Mouse (Mus musculus) kidney, embryonic 15.5 days (tissue): ENCODE measurements around the gene Faap20. TPM values are rescaled to one million over a fixed set of nuclear protein-coding genes. Genes with fewer than 3 reads are reported as not detected.

Source experiments
- ATAC-seq: fragments of 200-750 bp; cut with Nextera tagmentation; replicated peaks from 2 replicates; pipeline ENCODE4 v1.8.0; 2017; ENCODE audit warnings: moderate TSS enrichment; ENCODE audit not compliant: low FRiP score
- H3K27ac ChIP-seq: fragments of 300-500 bp; sonication (generic); 2 replicates; pipeline ENCODE4 v1.5.1; 2015; ENCODE audit warnings: mild to moderate bottlenecking, inconsistent platforms
- H3K27me3 ChIP-seq: fragments of 300-500 bp; sonication (generic); 2 replicates; pipeline ENCODE4 v1.6.1; 2015; ENCODE audit warnings: inconsistent platforms
- H3K36me3 ChIP-seq: fragments of 300-500 bp; sonication (generic); 2 replicates; pipeline ENCODE4 v1.6.1; 2015; ENCODE audit warnings: inconsistent platforms
- H3K4me1 ChIP-seq: fragments of 300-500 bp; sonication (generic); 2 replicates; pipeline ENCODE4 v1.6.1; 2015; ENCODE audit warnings: inconsistent platforms
- H3K4me2 ChIP-seq: fragments of 300-500 bp; sonication (generic); 2 replicates; pipeline ENCODE4 v1.6.1; 2015; ENCODE audit warnings: moderate library complexity, mild to moderate bottlenecking, inconsistent platforms
- H3K4me3 ChIP-seq: fragments of 300-500 bp; sonication (generic); replicated peaks from 2 replicates; pipeline ENCODE4 v1.5.1; 2015; ENCODE audit warnings: mild to moderate bottlenecking, inconsistent platforms
- H3K9ac ChIP-seq: fragments of 300-500 bp; sonication (generic); 2 replicates; pipeline ENCODE4 v1.6.1; 2015; ENCODE audit warnings: mild to moderate bottlenecking, inconsistent platforms
- H3K9me3 ChIP-seq: fragments of 300-500 bp; sonication (generic); replicated peaks from 2 replicates; pipeline ENCODE4 v1.6.1; 2016; ENCODE audit warnings: inconsistent platforms
- WGBS: fragments of 180-500 bp; shearing (Covaris S2); methylation state at CpG from one replicate; pipeline ENCODE4 v1.1.7; 2015; ENCODE audit warnings: mixed read lengths; 5-methylcytosine and 5-hydroxymethylcytosine counted together
- polyA plus RNA-seq: library from polyadenylated mRNA; unstranded; fragments of >200 nt; fragmentation: Nextera tagmentation; extraction: Ambion mirVana; gene quantifications from 2 replicates; pipeline ENCODE4 v1.2.1, GENCODE M21; 2015

Gene Faap20
- polyA plus RNA-seq, 1 experiment from 2014 or later, result 68.8 TPM

GRCm38 (mm10) chr4:155214793-155215192 is 34.8 kb upstream of the Faap20 start:
- Histone ChIP-seq H3K9ac (no peak overlapping the region), H3K4me3 (no peak overlapping the region), H3K9me3 (no peaks in the 10 kb centered on the region), H3K27me3 (no peaks in the 10 kb centered on the region), H3K4me1 (peaks cover 88% of the 10 kb centered on the region), H3K27ac (no peak overlapping the region), H3K36me3 (peaks cover 15% of the 10 kb centered on the region), H3K4me2 (no peak overlapping the region)
- no peak for ATAC-seq
- WGBS, result 70% methylated on average over 10 of the region's 10 CpGs

GRCm38 (mm10) chr4:155215203-155215602 is 34.4 kb upstream of the Faap20 start:
- Histone ChIP-seq H3K9ac (no peak overlapping the region), H3K4me1 (peaks cover 88% of the 10 kb centered on the region), H3K9me3 (no peaks in the 10 kb centered on the region), H3K27me3 (no peaks in the 10 kb centered on the region), H3K4me3 (no peak overlapping the region), H3K4me2 (peak overlapping the region; percentile 22), H3K36me3 (peaks cover 14% of the 10 kb centered on the region), H3K27ac (peak overlapping the region; percentile 46; the same call in 1 of the 2 replicates)
- no peak for ATAC-seq
- 46% methylated on average over 9 of the region's 9 CpGs for WGBS

- Histone ChIP-seq H3K36me3 (peaks cover 6% of the 10 kb centered on the region), H3K27ac (peak overlapping the region; percentile 46), H3K4me2 (peak overlapping the region; percentile 22), H3K9me3 (no peaks in the 10 kb centered on the region), H3K4me1 (peaks cover 94% of the 10 kb centered on the region), H3K9ac (no peak overlapping the region), H3K4me3 (no peak overlapping the region), H3K27me3 (no peaks in the 10 kb centered on the region)
- ATAC-seq, result no peak
- WGBS, result 49% methylated on average over 12 of the region's 12 CpGs
Observed at GRCm38 (mm10) chr4:155215773-155216630, 33.6 kb upstream of the Faap20 start.

- Histone ChIP-seq H3K9me3 (no peaks in the 10 kb centered on the region), H3K4me3 (0 out of 2 replicates have a peak overlapping the region, but pooled peaks have one; percentile 1), H3K36me3 (no peaks in the 10 kb centered on the region), H3K27ac (no peak overlapping the region), H3K9ac (0 out of 2 replicates have a peak overlapping the region, but pooled peaks have one; percentile 6), H3K27me3 (no peaks in the 10 kb centered on the region), H3K4me1 (peaks cover 94% of the 10 kb centered on the region), H3K4me2 (peak overlapping the region; percentile 94)
- 31% methylated on average over 12 of the region's 12 CpGs for WGBS
- 0 out of 2 replicates have a peak, but pooled peaks have one; percentile 22 for ATAC-seq
Observed at GRCm38 (mm10) chr4:155217241-155218103, 32.1 kb upstream of the Faap20 start.

- no peak overlapping the region for H3K27ac ChIP-seq
- peak overlapping the region; percentile 83 for H3K4me3 ChIP-seq
- no peak for ATAC-seq
- H3K27me3 ChIP-seq, result no peaks in the 10 kb centered on the region
- peak overlapping the region; percentile 94 for H3K4me2 ChIP-seq
- H3K9ac ChIP-seq, result peak overlapping the region; percentile 7; the same call in 1 of the 2 replicates
- no peaks in the 10 kb centered on the region for H3K36me3 ChIP-seq
- 63% methylated on average over 9 of the region's 9 CpGs for WGBS
- no peaks in the 10 kb centered on the region for H3K9me3 ChIP-seq
- peaks cover 86% of the 10 kb centered on the region for H3K4me1 ChIP-seq
Observed at GRCm38 (mm10) chr4:155218104-155218732, 31.4 kb upstream of the Faap20 start.

- no peaks in the 10 kb centered on the region for H3K36me3 ChIP-seq
- H3K4me1 ChIP-seq, result peaks cover 82% of the 10 kb centered on the region
- H3K4me3 ChIP-seq, result peak overlapping the region; percentile 83
- no peaks in the 10 kb centered on the region for H3K27me3 ChIP-seq
- H3K4me2 ChIP-seq, result peak overlapping the region; percentile 94
- no peak for ATAC-seq
- peak overlapping the region; percentile 15; the same call in 1 of the 2 replicates for H3K27ac ChIP-seq
- H3K9ac ChIP-seq, result peak overlapping the region; percentile 94
- no peaks in the 10 kb centered on the region for H3K9me3 ChIP-seq
- 29% methylated on average over 12 of the region's 12 CpGs for WGBS
Observed at GRCm38 (mm10) chr4:155219271-155220212, 30.1 kb upstream of the Faap20 start.

- no peak for ATAC-seq
- 5% methylated on average over 14 of the region's 14 CpGs for WGBS
- H3K27ac ChIP-seq, result peak overlapping the region; percentile 42
- no peaks in the 10 kb centered on the region for H3K9me3 ChIP-seq
- no peaks in the 10 kb centered on the region for H3K27me3 ChIP-seq
- H3K4me1 ChIP-seq, result peaks cover 73% of the 10 kb centered on the region
- H3K4me2 ChIP-seq, result peak overlapping the region; percentile 94
- H3K9ac ChIP-seq, result peak overlapping the region; percentile 94
- H3K4me3 ChIP-seq, result peak overlapping the region; percentile 83
- no peaks in the 10 kb centered on the region for H3K36me3 ChIP-seq
Observed at GRCm38 (mm10) chr4:155220213-155221100, 29.1 kb upstream of the Faap20 start.

GRCm38 (mm10) chr4:155221106-155221505 is 28.5 kb upstream of the Faap20 start:
- no peaks in the 10 kb centered on the region for H3K36me3 ChIP-seq
- H3K4me2 ChIP-seq, result peak overlapping the region; percentile 94
- peak overlapping the region; percentile 76 for H3K27ac ChIP-seq
- WGBS, result 3% methylated on average over 7 of the region's 7 CpGs
- peak overlapping the region; percentile 94 for H3K9ac ChIP-seq
- H3K4me1 ChIP-seq, result peaks cover 67% of the 10 kb centered on the region
- H3K27me3 ChIP-seq, result no peaks in the 10 kb centered on the region
- no peaks in the 10 kb centered on the region for H3K9me3 ChIP-seq
- ATAC-seq, result no peak
- peak overlapping the region; percentile 83 for H3K4me3 ChIP-seq

- under 1% methylated on average over 88 of the region's 93 CpGs for WGBS
- peak overlapping the region; percentile 76 for H3K27ac ChIP-seq
- peak overlapping the region; percentile 83 for H3K4me3 ChIP-seq
- peak overlapping the region; percentile 94 for H3K9ac ChIP-seq
- no peaks in the 10 kb centered on the region for H3K27me3 ChIP-seq
- ATAC-seq, result no peak
- no peaks in the 10 kb centered on the region for H3K36me3 ChIP-seq
- no peaks in the 10 kb centered on the region for H3K9me3 ChIP-seq
- H3K4me2 ChIP-seq, result peak overlapping the region; percentile 94
- peaks cover 59% of the 10 kb centered on the region for H3K4me1 ChIP-seq
Observed at GRCm38 (mm10) chr4:155221599-155222551, 27.7 kb upstream of the Faap20 start.
